Comparison of ENCODE assay signal across 8 mouse cellular contexts in genomic region chr4:123005054-123005966, GRCm38 (mm10). TPM values are rescaled to one million over a fixed set of nuclear protein-coding genes. Genes with fewer than 3 reads are reported as not detected.
A peak's percentile ranks its signal among the peaks of the same experiment; 100 is the strongest.
DNase-seq lines count a peak whose midpoint lies in the region; ATAC-seq lines count a peak whose summit lies in the region.

No protein-coding gene starts in this region.

- H3K27me3 ChIP-seq in embryonic facial prominence, embryonic 13.5 days: no peaks in the 10 kb centered on the region
- 0 out of 2 replicates have a peak, but pooled peaks cover 4% of the 10 kb centered on the region for H3K27me3 ChIP-seq in limb, embryonic 12.5 days
- H3K27me3 ChIP-seq in hindbrain, embryonic 16.5 days (replicated peaks; ENCODE audit: control insufficient read depth, insufficient read depth, low read length): no peaks in the 10 kb centered on the region

- DNase-seq in layer of hippocampus, adult 18-20 months (ENCODE audit: low spot score in 2 of 2): peak; percentile 61 to 73
- no peak for DNase-seq in layer of hippocampus, adult 9-10 months (ENCODE audit: low spot score)
- peak; percentile 80 to 90 for DNase-seq in right cerebral cortex, postnatal 36 days (ENCODE audit: low spot score in 2 of 2)
- DNase-seq in adrenal gland, adult (ENCODE audit: inconsistent age in 2 of 2, low spot score in 1 of 2): no peak

- H3K9ac ChIP-seq in embryonic facial prominence, embryonic 13.5 days: no peak overlapping the region
- H3K9ac ChIP-seq in limb, embryonic 12.5 days (replicated peaks): no peak overlapping the region
- H3K9ac ChIP-seq in hindbrain, embryonic 16.5 days (ENCODE audit: low read depth, low read length): no peak overlapping the region

- no peak for ATAC-seq in embryonic facial prominence, embryonic 13.5 days (ENCODE audit: insufficient number of reproducible peaks, insufficient read depth, low FRiP score, low TSS enrichment, low read depth)
- ATAC-seq in limb, embryonic 12.5 days (ENCODE audit: insufficient number of reproducible peaks, insufficient read depth, low FRiP score, low TSS enrichment, low read depth): no peak
- no peak for ATAC-seq in granulocyte monocyte progenitor cell, adult 5-6 weeks (replicated peaks; ENCODE audit: poor library complexity, severe bottlenecking)
- no peak for ATAC-seq in hindbrain, embryonic 16.5 days

- H3K36me3 ChIP-seq in embryonic facial prominence, embryonic 13.5 days: peaks cover 17% of the 10 kb centered on the region
- H3K36me3 ChIP-seq in limb, embryonic 12.5 days: peaks cover 9% of the 10 kb centered on the region
- H3K36me3 ChIP-seq in hindbrain, embryonic 16.5 days (ENCODE audit: control insufficient read depth, insufficient read depth, low read length): no peaks in the 10 kb centered on the region

- H3K4me3 ChIP-seq in embryonic facial prominence, embryonic 13.5 days: no peak overlapping the region
- H3K4me3 ChIP-seq in limb, embryonic 12.5 days (replicated peaks): no peak overlapping the region
- H3K4me3 ChIP-seq in hindbrain, embryonic 16.5 days (ENCODE audit: low read length): no peak overlapping the region

- H3K4me2 ChIP-seq in embryonic facial prominence, embryonic 13.5 days: 0 out of 2 replicates have a peak overlapping the region, but pooled peaks have one; percentile 11
- H3K4me2 ChIP-seq in limb, embryonic 12.5 days: no peak overlapping the region
- H3K4me2 ChIP-seq in hindbrain, embryonic 16.5 days (ENCODE audit: low read length): no peak overlapping the region

- no peak overlapping the region for H3K27ac ChIP-seq in embryonic facial prominence, embryonic 13.5 days
- 0 out of 2 replicates have a peak overlapping the region, but pooled peaks have one; percentile 53 for H3K27ac ChIP-seq in limb, embryonic 12.5 days
- no peak overlapping the region for H3K27ac ChIP-seq in hindbrain, embryonic 16.5 days (ENCODE audit: low read depth, low read length)

- 32% methylated on average over 15 of the region's 15 CpGs for WGBS in embryonic facial prominence, embryonic 13.5 days
- 45% methylated on average over 15 of the region's 15 CpGs for WGBS in limb, embryonic 12.5 days
- 51% methylated on average over 15 of the region's 15 CpGs for WGBS in hindbrain, embryonic 16.5 days

- peaks cover 24% of the 10 kb centered on the region for H3K4me1 ChIP-seq in embryonic facial prominence, embryonic 13.5 days
- H3K4me1 ChIP-seq in limb, embryonic 12.5 days (replicated peaks): peaks cover 19% of the 10 kb centered on the region
- peaks cover 12% of the 10 kb centered on the region for H3K4me1 ChIP-seq in hindbrain, embryonic 16.5 days (ENCODE audit: control insufficient read depth, insufficient read depth, low read depth, low read length)

- H3K9me3 ChIP-seq in embryonic facial prominence, embryonic 13.5 days: no peaks in the 10 kb centered on the region
- H3K9me3 ChIP-seq in limb, embryonic 12.5 days: no peaks in the 10 kb centered on the region
- no peaks in the 10 kb centered on the region for H3K9me3 ChIP-seq in hindbrain, embryonic 16.5 days (ENCODE audit: control insufficient read depth, low read length)

RNA-seq across cellular contexts. Expression of gene Mycl, which starts 9.9 kb away (rescaled TPM):
- total RNA-seq in layer of hippocampus, adult 18-20 months (2021): 10 to 100 TPM; 30.1 to 32.4 TPM
- 29.4 and 33.4 TPM in 2 replicates for polyA plus RNA-seq in embryonic facial prominence, embryonic 13.5 days (2015; fragmentation: Nextera tagmentation; extraction: Ambion mirVana)
- 42.8 and 46.3 TPM in 2 replicates for polyA plus RNA-seq in limb, embryonic 12.5 days (2016; fragmentation: Nextera tagmentation; extraction: Ambion mirVana)
- 1.5 and 4.4 TPM in 2 replicates for total RNA-seq in granulocyte monocyte progenitor cell, adult 5-6 weeks (2014; fragmentation: Nextera tagmentation)
- 0.21 and 0.78 TPM in 2 replicates for total RNA-seq in granulocyte monocyte progenitor cell, adult 5-6 weeks (2017)
- 34.1 and 44.7 TPM in 2 replicates for polyA plus RNA-seq in hindbrain, embryonic 16.5 days (2015; fragmentation: Nextera tagmentation; extraction: Ambion mirVana)

RNA-seq across cellular contexts. Expression of gene Trit1, which starts 11.1 kb away (rescaled TPM):
- 10 to 100 TPM; 19.5 to 20.2 TPM for total RNA-seq in layer of hippocampus, adult 18-20 months (2021)
- 19.7 and 20.8 TPM in 2 replicates for polyA plus RNA-seq in embryonic facial prominence, embryonic 13.5 days (2015; fragmentation: Nextera tagmentation; extraction: Ambion mirVana)
- polyA plus RNA-seq in limb, embryonic 12.5 days (2016; fragmentation: Nextera tagmentation; extraction: Ambion mirVana): 18.3 and 20.6 TPM in 2 replicates
- 10.8 and 21.5 TPM in 2 replicates for total RNA-seq in granulocyte monocyte progenitor cell, adult 5-6 weeks (2014; fragmentation: Nextera tagmentation)
- total RNA-seq in granulocyte monocyte progenitor cell, adult 5-6 weeks (2017): 20.4 and 20.7 TPM in 2 replicates
- polyA plus RNA-seq in hindbrain, embryonic 16.5 days (2015; fragmentation: Nextera tagmentation; extraction: Ambion mirVana): 21.4 and 21.5 TPM in 2 replicates

RNA-seq across cellular contexts. Expression of gene Mfsd2a, which starts 44.3 kb away (rescaled TPM):
- total RNA-seq in layer of hippocampus, adult 18-20 months (2021): 10 to 100 TPM; 44.8 to 48.9 TPM
- polyA plus RNA-seq in embryonic facial prominence, embryonic 13.5 days (2015; fragmentation: Nextera tagmentation; extraction: Ambion mirVana): 5.1 and 6.6 TPM in 2 replicates
- 7.8 and 8.6 TPM in 2 replicates for polyA plus RNA-seq in limb, embryonic 12.5 days (2016; fragmentation: Nextera tagmentation; extraction: Ambion mirVana)
- not detected in 2 replicates for total RNA-seq in granulocyte monocyte progenitor cell, adult 5-6 weeks (2014; fragmentation: Nextera tagmentation)
- total RNA-seq in granulocyte monocyte progenitor cell, adult 5-6 weeks (2017): 1.5 TPM in 1 of 2 replicates, not detected in the other
- 34.3 and 36.5 TPM in 2 replicates for polyA plus RNA-seq in hindbrain, embryonic 16.5 days (2015; fragmentation: Nextera tagmentation; extraction: Ambion mirVana)

Comparison
In these comparisons a context has a peak if more than half of its experiments do, and no peak if none do; other contexts are left out.
1. DNase-seq: peak in layer of hippocampus, adult 18-20 months (2 of 2) and right cerebral cortex, postnatal 36 days (2 of 2); none in layer of hippocampus, adult 9-10 months (single experiment) and adrenal gland, adult (0 of 2).